8 mouse cellular contexts compared by ENCODE assay signal in the genomic region with DNA sequence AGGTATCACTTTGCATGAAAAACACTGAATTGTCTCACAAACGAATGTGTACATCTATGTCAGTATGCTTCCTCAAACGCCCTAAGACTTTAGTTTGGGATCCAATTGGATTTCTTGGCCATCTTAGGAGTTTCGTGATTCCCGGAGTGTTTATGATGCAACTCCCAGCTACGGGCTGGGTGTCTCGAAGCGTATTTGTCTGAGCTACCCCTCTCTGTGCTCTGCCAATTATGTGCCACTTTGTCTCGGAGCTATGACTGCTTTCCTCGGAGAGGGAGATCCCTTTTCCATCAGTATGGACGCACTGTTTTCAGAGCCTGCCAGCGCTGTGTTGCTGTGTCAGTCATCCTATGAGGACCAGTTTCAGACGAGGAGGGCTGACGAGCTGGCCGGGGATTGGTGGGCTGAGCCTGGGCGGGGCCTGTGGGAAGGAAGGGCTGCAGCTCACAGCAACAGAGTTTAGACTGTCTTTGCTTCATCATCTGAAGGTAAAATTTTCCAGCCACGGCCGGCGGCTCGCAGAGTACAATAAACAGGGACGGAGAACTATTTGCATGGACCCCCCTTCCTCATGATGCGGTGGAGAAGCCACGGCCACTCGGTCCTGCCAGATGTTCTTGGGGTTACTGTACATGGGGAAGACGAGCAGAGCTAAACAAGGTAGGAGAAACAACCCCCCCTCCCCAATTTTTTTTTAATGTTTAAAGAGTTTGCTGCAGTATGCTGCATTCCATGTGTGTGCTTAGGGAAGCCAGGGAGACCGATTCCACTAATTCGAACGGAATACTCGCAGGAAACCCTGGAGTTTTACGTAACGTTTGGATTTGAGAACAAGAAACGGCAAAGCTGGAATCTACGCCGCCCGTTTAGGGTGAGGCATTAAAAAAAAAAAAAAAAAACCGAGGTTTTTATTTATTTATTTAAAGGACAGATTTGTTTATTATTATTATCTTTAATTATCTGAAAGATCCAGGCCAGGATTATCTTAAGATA. TPM values are rescaled to one million over a fixed set of nuclear protein-coding genes. Genes with fewer than 3 reads are reported as not detected.
A peak's percentile ranks its signal among the peaks of the same experiment; 100 is the strongest.
DNase-seq lines count a peak whose midpoint lies in the region; ATAC-seq lines count a peak whose summit lies in the region.

A gene (plus strand): TSS at position 424 of the 993 bp plus-strand sequence.

- H3K9me3 ChIP-seq in hindbrain, embryonic 11.5 days (ENCODE audit: control insufficient read depth, low read length), result no peaks in the 10 kb centered on the region

- H3K4me2 ChIP-seq in hindbrain, embryonic 11.5 days (replicated peaks; ENCODE audit: low read depth, low read length), result peak within 1 kb of the TSS; percentile 58

- ATAC-seq in hindbrain, embryonic 11.5 days (ENCODE audit: low FRiP score), result peak; percentile 99

- peak within 1 kb of the TSS; percentile 63 for H3K27ac ChIP-seq in hindbrain, embryonic 11.5 days (ENCODE audit: low read depth, low read length)

- H3K4me3 ChIP-seq in hindbrain, embryonic 11.5 days (ENCODE audit: low read depth, low read length), result peak within 1 kb of the TSS; percentile 66

- H3K4me1 ChIP-seq in hindbrain, embryonic 11.5 days (replicated peaks; ENCODE audit: control insufficient read depth, insufficient read depth, low read length), result peaks cover 2% of the 10 kb centered on the region; the same call in 1 of the 2 replicates

- no peaks in the 10 kb centered on the region for H3K27me3 ChIP-seq in hindbrain, embryonic 11.5 days (ENCODE audit: control insufficient read depth, insufficient read depth, low read length)

- peak; percentile 99 for DNase-seq in Muller cell, postnatal 12 days (ENCODE audit: inconsistent ontology term)
- DNase-seq in cerebellum, adult 9-11 months, result peak; percentile 97
- peak; percentile 96 to 98 for DNase-seq in frontal cortex, adult 2 months (ENCODE audit: extremely low spot score in 1 of 2, low spot score in 1 of 2)
- DNase-seq in hindbrain, embryonic 11.5 days (ENCODE audit: low spot score), result peak; percentile 91
- peak; percentile 93 to 97 for DNase-seq in layer of hippocampus, postnatal 14 days (ENCODE audit: low spot score in 2 of 2)
- peak; percentile 95 for DNase-seq in lung, postnatal 14 days
- DNase-seq in retina, adult 2 months (ENCODE audit: low read depth, low spot score), result peak; percentile 84
- DNase-seq in thymus, postnatal 36 days, result peak; percentile 91 to 95

- 3% methylated on average over 35 of the region's 35 CpGs for WGBS in hindbrain, embryonic 11.5 days

- H3K36me3 ChIP-seq in hindbrain, embryonic 11.5 days (ENCODE audit: control insufficient read depth, insufficient read depth, low read length), result no peaks in the 10 kb centered on the region

- H3K9ac ChIP-seq in hindbrain, embryonic 11.5 days (ENCODE audit: low read depth, low read length), result peak within 1 kb of the TSS; percentile 57

RNA-seq across cellular contexts. Expression of the gene that starts here (rescaled TPM):
- polyA plus RNA-seq in frontal cortex, adult 2 months (2012; rRNA removed), result 108 and 118 TPM in 2 replicates
- polyA plus RNA-seq in hindbrain, embryonic 11.5 days (2014; fragmentation: Nextera tagmentation; extraction: Ambion mirVana), result 44.7 and 50.1 TPM in 2 replicates
- total RNA-seq in layer of hippocampus, postnatal 14 days (2021), result 100 to 1,000 TPM; 201 to 204 TPM

Comparison
In these comparisons a context has a peak if more than half of its experiments do, and no peak if none do; other contexts are left out.
1. Peak in every context shown above with its lines: DNase-seq, ATAC-seq, H3K4me3 ChIP-seq and H3K27ac ChIP-seq.